Mouse (Mus musculus): ENCODE results near the gene Sf3b3. TPM values are rescaled to one million over a fixed set of nuclear protein-coding genes. Genes with fewer than 3 reads are reported as not detected.
"Not testable (repeated sequence)": the region's sequence is repeated elsewhere in the genome, so short reads cannot be mapped to it uniquely, and the experiment has no call there.

Gene Sf3b3
- polyA plus RNA-seq, 2 experiments from 2014 or later: 98.5 to 141 TPM

DNA sequence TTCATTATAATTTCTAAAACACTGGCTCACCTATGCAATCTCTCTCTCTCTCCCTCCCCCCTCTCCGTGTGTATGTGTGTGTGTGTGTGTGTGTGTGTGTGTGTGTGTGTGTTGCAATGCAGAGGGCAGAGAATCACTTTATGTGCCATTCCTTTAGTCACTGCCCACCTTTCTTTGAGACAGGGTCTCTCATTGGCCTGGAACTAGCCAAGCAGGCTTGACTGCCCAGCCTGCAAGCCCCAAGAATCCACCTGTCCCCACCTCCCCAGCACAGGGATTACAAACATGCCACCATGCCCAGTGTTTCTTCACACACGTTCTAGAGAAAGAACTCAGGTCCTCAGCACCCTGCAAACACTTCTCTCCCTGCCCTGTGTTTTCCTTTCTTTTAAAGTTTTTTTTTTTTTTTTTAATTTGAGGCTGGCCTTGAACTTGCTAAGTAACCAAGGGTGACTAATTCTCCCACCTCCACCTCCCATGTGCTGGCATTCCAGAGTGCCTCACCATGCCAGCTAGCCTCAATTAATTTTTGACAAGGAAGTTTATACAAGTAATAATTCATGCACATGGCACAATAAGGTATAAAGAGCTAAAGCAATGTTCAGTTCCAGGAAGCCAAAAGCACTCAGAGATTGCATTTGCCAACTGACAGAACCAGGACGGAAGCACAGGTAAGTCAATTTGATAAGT is 41.6 kb downstream of the Sf3b3 start:
- no peak for ATAC-seq

DNA sequence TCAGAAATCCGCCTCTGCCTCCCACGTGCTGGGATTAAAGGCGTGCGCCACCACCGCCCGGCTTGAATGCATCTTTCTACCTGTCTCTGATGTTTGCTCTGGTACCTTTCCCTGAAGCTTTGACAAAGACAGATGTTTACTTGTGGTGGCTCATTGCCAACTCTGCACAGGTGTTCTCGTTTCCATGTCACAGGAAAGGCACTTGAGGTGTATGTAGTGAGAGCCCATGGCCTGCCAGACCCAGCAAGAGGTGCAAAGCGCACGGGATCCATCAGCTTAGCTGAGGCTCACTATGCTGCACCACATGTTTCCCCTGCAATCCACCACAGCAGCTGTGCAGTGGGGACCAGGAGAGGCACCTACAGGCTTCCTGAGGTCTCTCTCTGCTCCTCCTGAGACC is 42.7 kb downstream of the Sf3b3 start:
- no peak for ATAC-seq

DNA sequence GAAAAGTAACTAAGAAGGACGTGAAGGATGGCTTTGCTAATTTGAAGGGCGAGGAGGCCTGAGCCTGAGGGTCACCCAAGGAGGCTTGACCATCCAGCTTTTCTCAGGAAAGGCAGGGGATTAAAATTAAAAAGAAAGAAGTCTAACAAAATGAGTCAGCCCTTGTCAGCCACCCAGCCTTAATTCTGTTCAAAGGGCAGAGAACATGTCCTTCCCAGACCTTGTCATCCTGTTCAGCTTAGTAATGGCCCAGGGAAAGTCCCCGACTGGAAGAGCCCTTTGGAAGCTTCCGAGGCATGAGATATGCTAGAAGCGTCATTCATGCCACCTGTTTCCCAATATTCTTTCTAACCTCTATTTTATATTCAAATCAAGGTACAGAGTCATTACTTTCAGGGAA is 43.6 kb downstream of the Sf3b3 start:
- no peak for ATAC-seq

DNA sequence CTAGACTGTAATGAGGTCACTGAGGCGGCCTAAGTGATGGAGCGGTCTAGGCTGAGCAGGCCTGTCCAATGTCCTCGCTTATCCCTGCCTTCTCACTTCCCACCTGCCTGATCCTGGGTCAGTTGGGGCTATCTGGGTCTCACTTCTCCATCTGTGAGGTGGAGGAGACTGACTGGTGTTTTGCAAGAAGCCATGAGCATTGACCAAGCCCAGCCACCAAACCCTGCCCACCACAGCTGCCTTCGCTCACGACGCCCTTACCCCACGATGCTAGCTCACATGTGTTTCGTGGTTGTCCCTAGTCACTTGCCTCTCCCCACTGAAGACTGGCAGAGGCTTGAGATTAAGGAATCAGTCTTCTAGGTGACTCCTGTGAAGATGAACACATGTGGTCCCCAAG is 49.5 kb downstream of the Sf3b3 start:
- ATAC-seq: no peak

DNA sequence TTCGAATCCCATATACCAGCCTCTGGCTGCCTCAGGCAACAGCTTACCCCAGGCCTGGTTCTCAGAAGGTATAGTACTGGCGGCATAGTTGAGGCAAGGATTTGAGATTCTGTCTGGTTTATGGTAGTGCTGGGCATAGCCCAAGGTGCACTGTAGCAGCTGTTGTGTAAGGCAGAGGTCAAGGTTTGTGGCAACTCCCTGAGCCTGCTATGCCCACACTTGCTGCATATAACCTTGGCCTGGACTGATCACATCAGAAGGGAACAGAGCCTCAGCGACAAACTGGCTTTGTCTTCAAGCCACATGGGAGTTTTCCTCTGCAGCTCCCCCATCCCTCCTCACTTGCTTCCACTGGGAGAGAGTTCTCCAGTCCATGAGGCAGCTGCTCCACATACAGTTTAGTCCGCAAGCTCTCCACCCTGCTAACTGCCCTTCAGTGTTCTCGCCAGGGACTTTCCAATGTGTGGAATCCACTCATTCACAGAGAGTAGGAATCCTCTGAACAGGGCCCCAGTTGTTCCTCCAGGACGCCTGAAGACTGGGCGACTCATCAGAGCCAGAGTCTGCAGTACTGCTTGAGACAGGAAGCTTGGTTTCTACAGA is 52.1 kb downstream of the Sf3b3 start:
- ATAC-seq: no peak

DNA sequence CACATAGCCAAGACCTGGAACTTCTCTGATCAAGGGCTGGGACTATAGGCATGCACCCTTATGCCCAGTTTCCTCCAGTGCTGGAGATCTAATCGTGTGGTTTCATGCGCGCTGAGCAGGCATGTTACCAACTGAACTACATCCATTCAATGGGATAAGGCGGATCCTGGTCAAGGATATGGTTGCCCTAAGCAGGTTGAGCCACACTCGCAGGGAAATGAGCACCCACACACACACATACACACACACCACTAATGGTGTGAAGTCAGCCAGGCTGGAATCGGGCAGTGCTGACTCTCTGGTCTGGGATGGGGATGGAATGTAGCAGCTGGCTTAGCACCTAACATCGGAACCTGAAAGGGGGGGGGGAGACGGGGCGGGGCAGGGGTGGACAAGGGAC is 52.7 kb downstream of the Sf3b3 start:
- no peak for ATAC-seq

DNA sequence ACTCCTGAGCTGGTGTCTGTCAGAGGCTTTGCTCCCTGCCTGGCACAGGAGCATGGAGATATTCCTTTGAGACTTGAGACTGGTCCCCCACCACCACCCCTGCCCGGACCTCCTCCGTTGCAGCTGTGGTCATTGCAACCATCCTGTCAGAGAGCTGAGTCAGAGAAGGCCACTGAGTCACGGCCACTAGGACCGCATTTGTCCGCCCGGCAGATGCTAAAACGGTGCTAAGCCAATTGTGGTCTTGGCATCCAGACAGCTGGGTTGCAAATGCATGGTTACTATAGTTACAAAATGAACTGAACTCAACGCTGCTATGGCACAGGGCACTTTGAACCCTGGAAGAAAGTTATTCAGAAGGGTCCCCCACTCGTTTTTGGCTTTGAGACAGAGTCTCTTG is 53.1 kb downstream of the Sf3b3 start:
- no peak for ATAC-seq

DNA sequence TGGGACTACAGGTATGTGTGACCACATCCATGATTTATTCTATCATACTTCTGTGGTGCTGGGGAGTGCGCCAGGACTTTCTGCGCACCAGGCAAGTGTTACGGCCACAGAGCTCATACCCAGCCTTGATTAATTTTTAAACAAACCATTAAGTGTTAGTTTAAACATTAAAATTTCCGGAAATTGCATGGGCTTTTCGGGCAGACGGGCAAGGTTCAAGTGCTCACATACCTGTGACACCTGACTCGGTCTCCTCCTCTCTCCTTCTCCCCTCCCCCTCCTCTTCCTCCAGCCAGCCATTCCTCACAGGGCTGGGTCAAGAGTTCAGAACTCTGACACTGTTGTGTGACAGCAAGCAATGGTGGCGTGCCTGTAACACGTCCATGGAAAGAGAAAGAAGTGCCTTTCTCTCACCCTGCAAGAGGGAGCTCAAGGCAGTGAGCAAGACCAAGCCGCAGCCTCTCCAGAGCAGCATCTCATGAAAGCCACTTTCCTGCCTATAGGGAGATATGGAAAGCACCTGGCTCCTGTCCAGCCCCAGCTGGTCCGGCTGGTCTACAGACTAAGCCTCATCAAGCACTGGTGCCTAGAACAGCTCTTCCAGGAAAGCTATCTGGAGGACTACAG is 53.9 kb downstream of the Sf3b3 start:
- ATAC-seq: no peak

DNA sequence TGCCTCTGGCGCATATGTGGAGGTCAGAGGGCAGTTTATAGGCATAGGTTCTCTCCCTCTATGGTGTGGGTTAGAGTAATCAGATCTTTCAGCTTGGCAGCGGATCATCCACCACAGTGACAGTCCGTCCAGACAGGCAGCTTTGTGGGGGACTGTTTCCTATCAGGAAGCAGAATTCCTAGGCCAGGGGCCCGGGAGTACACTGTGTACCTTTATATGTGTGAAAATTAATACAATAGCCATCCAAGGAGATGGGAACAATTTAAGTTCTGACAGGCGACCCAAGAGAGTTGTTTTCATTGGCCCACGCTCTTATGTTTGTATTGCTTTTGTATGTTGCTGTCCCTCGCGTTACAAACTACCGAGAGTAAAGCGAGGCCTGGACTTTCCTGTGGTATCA is 55.4 kb downstream of the Sf3b3 start:
- ATAC-seq: no peak

DNA sequence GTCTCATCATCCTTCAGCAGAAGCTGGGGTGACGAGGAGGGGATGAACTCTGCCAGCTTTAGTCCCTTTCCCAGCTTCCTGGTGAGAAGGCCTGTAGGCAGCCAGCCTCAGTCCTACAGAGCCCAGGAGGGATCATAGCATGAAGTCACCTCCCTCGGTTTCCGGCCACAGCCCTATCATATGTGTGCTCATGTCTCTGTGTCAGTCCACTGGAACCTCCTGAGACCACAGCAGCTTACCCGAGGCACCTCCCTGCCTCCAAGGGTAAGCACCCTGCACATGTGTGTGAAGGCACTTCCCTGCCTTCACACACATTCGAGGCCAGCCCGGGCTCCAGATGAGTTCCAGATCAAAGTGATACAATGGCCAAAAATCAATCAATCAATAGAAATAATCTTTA is 56.3 kb downstream of the Sf3b3 start:
- ATAC-seq: no peak

DNA sequence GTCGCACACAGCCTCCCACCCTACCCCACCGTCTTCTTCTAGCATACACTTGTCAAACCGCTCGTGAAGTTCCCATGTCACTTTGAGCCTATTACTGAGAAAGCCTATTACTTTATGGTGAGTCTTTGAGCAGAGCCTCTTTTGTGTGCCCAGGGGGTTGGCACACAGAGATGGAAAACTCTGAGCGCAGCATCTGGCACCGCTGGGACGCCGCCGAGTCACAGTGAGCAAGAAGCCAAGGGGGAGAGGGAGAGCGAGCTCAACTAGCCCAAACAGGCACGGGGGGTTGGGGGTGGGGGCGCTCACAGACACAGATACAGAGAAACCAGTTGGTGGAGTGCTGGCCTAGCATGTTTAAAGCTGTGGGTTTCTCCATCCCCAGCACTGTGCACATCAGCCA is 57.0 kb downstream of the Sf3b3 start:
- no peak for ATAC-seq

DNA sequence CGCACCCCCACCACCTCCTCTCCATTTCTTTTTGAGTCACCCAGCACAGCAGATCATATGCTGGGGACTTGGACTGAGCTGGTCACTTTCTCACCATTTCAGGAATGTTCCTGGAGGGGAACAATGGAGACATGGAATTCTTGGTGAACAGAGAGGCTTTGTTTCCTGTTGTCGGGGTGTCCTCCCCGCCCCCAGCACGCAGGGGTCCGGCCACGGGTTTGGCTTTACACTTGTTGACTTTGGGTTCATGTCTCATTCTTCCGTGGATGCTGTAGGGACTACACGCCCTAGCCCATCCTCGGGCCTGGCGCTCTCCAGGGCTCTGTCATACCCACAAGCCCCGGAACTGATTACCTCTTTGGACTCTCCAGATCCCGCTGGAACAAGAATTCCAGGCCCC is 57.6 kb downstream of the Sf3b3 start:
- no peak for ATAC-seq

DNA sequence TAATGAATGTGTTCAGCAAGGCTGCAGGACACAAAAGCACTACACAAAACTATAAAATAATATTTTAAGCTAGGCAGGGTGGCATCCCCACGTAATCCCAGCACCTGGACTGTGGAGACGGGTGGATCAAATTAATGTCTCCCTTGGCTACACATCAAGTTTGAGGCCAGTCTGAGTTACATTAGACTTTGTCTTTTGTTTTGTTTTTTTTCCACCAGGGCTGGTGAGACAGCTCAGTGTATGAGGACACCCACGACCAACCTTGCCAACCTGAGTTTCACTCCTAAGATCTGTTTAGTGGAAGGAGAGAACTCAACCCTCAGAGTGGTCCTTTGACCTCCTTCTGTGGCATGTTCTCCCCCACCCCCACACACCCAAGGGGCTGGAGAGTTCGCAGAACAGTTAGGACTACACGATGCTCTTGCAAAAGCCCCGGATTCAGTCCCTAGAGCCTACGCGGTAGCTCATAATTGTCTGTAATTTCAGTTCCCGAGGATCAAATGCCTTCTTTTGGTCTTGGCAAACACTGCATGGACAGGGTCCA is 59.1 kb downstream of the Sf3b3 start:
- no peak for ATAC-seq

DNA sequence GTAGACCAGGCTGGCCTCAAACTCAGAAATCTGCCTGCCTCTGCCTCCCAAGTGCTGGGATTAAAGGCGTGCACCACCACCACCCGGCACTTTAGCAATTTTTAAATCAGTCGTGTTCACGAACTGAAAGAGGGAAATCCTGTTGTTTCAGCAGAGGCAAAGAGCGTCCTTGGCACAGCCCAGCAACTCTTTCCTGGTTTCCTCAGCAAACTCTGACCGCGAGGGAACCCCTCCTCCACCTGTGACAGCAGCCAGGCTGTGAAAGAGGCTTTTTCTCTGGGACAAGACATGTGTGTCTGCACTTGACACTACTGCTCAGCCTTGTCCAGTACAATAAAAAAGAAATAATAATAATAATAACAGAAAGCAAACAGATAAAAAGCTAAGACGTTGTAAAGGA is 59.7 kb downstream of the Sf3b3 start:
- no peak for ATAC-seq

DNA sequence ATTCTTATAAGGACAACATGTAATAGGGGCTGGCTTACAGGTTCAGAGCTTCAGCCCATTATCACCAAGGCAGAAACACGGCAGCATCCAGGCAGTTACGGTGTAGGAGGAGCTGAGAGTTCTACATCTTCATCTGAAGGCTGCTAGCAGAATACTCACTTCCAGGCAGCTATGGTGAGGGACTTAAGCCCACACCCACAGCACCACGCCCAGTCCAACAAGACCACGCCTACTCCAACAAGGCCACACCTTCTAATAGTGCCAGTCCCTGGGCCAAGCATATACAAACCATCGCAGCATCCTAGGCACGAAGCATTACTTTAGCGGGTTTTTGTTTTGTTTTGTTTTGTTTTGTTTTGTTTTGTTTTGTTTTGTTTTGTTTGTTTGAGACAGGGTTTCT is 60.1 kb downstream of the Sf3b3 start:
- ATAC-seq: not testable (repeated sequence)

DNA sequence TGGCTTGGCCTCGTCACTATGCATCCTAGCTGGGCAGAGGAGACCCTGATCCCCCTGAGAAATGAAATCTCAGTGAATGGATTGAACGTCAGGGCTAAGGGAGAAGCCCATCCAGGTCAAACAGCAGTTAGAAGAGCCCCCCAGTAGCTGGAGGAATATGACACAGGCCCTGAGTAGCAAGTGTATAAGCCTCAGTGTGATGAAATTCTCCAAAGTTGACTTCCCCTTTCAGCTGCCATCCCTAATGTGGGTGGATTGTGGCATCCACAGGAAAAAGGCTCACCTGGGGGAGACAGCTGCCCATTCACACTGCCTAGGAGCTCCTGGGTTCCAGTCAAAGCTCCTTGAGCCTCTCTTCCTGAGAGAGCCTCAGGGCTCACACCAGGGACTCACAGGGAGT is 61.2 kb downstream of the Sf3b3 start:
- no peak for ATAC-seq

DNA sequence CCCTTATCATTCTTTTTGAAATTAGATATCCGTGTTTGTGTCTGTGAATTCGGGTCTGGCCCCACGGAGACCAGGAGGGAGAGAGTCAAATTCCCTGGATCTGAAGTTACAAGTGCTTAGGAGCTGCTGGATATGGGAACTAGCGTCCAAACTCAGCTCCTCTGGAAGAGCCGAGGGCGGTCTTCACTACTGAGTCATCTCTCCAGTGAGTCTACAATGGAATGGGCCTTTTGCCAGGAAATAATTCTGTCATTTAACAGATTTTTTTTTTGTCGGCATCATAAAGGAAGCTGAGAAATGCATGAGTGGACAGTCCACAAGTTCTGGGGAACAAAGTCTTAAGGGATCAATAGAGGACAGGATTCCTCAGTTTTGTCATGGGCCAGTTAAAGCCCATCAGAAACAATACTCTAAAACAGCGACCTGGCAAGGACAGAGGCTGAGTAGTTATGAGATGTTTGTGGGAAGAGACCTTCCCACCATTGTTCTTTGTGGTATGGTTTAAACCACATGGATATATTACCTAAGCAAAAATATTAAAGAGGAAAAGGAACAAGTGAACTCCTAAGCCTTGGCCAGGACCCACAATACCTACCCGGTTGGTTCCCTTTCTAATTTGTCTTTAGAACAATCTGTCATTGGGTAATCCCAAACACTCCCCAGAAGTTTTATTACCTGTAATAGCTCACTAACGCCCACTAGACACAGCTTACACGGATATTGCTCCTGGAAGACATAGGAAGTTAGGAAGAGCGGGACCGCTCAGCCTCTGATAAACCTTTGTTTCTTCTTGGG is 66.5 kb downstream of the Sf3b3 start:
- ATAC-seq: no peak

DNA sequence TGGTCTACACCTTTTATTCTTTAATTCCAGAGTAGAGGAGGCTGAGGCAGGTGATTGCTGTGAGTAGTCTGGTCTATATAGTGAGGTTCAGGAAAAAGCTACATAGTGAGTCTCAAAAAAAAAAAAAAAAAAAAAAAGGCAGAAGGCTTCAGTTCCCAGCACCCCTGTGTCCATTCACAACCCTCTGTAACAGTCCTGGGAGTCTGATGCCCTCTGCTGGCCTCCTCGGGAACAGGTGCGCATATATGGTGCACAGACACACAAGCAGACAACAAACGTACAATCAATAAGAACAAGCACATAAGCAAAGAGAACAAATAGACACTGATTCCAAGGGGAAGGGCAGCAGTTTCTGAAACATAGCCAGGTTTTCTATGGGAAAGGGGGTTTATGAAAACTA is 70.3 kb downstream of the Sf3b3 start:
- no peak for ATAC-seq

DNA sequence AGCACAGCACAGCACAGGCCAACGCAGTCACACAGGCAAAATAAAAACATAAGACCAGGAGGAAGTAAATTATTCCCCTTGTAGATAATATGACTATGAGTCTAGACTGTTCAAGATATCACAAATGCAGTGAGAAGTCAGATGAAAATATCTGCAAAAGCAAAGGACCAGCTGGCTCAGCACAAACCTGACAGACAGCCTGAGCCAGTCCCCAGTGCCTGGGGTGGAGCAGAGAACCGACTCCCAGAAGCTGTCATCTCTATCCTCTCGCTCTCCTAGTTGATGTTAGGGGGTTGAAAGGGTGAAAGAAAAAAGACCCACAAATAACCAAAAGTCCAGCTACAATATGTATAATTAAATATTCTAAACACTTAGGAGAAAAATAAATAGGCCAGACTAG is 70.9 kb downstream of the Sf3b3 start:
- no peak for ATAC-seq

DNA sequence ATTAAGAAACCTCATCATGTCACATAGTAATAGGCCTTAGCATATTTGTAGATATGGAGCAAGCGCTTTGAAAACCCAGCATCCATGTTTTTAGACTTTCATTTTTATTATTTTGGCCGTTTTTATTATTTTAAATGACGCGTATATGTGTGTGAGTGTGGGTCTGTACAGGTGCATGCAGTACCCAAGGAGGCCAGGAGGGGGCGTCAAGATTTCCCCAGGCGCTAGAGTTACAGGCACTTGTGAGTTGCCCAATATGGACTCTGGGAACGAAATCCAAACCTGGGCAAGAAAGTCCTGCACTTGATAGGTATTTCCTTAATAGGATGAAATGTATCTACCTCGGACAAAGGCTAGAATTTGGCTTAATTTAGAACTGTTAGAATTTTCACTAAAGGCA is 71.3 kb downstream of the Sf3b3 start:
- no peak for ATAC-seq

DNA sequence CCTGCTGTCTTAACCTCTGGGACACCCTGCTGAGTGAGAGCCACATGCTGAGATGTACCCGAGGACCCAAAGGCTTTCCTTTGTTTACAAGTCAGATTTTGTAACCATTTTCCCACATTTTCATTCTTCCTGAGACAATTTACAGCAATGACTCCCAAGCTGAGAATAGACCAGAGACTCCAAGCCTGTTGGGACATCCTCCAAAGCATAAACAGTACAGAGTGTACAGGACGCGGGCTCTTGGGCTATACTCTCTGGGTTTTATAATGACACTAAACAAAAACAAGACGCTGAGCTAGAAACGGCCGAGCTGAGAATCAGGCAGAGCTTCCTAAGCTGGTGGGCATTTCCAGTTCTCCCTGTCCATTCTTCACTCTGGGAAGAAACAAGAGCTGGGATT is 71.9 kb downstream of the Sf3b3 start:
- no peak for ATAC-seq

DNA sequence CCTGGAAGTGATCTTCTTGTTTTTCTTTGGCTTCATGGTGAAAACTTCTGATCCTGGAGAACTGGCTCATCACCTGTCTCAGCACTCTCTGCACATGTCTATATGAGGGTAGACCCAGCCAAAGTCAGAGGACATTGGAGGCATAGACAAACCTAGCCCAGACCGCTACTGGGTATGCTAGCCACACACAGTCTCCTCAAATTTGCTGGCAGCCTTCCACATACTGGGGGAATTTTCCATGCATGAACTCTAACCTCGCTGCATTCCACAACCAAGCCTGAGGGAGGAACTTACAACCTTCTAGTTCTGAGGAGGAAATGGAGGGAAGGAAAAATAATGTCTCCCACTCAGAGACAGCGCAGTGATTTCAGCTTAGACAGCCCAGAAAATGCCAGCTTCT is 72.5 kb downstream of the Sf3b3 start:
- ATAC-seq: no peak

DNA sequence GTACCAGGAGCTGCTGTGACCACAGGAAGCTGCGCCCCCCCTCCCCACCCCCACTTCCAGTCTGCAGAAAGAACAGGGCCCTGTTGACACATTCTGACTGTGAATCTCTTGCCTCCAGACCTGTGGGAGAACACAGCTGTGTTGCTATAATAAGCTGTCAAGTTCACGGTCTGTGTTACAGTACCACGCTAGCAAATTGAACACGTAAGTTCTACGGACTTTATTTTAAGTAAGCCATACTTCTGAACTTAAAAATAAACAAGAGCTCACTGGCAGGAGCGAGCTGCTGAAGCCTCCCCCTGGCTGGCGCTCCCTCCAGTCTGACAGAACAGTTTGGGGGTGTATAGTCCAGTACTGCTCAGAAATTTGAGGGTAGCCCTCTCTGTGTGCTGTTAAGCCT is 74.1 kb downstream of the Sf3b3 start:
- ATAC-seq: no peak

Data from CD4-positive, CD25-positive, alpha-beta regulatory T cell, adult 4 months (primary cell).